Mouse (Mus musculus) urinary bladder, adult 2 months (tissue): Measurements from ENCODE around the gene H2-Aa. TPM values are rescaled to one million over a fixed set of nuclear protein-coding genes. Genes with fewer than 3 reads are reported as not detected.

Source experiments
- DNase-seq: peaks from one replicate; pipeline ENCODE4 v3.0.0; 2022; ENCODE audit warnings: low spot score
- polyA plus RNA-seq: library from polyadenylated mRNA; depleted of rRNA; stranded (reverse); fragments of >200 nt; gene quantifications from 2 replicates; pipeline ENCODE4 v1.2.3, GENCODE M21; 2012

The H2-Aa gene
- polyA plus RNA-seq, 1 experiment, result 281 TPM

GRCm38 (mm10) chr17:34300071-34300470 is 12.4 kb upstream of the H2-Aa start:
- DNase-seq, result no peak

- DNase-seq, result no peak
Observed at GRCm38 (mm10) chr17:34299356-34299755, 11.7 kb upstream of the H2-Aa start.

- DNase-seq, result no peak
Observed at GRCm38 (mm10) chr17:34295891-34296794, 8.5 kb upstream of the H2-Aa start.

- no peak for DNase-seq
Observed at GRCm38 (mm10) chr17:34295307-34295706, 7.7 kb upstream of the H2-Aa start.

- DNase-seq, result no peak
Observed at GRCm38 (mm10) chr17:34294249-34294648, 6.6 kb upstream of the H2-Aa start.

GRCm38 (mm10) chr17:34293533-34293932 is 5.9 kb upstream of the H2-Aa start:
- DNase-seq, result no peak

GRCm38 (mm10) chr17:34292570-34292969 is 4.9 kb upstream of the H2-Aa start:
- DNase-seq, result no peak

GRCm38 (mm10) chr17:34291609-34292008 is 4.0 kb upstream of the H2-Aa start:
- no peak for DNase-seq

- no peak for DNase-seq
Observed at GRCm38 (mm10) chr17:34288131-34288530, 508 bp upstream of the H2-Aa start.

- DNase-seq, result no peak
Observed at GRCm38 (mm10) chr17:34286999-34287398, 624 bp downstream of the H2-Aa start.

- DNase-seq, result no peak
Observed at GRCm38 (mm10) chr17:34286501-34286900, 1.1 kb downstream of the H2-Aa start.

GRCm38 (mm10) chr17:34285848-34286247 is 1.8 kb downstream of the H2-Aa start:
- no peak for DNase-seq

GRCm38 (mm10) chr17:34285371-34285770 is 2.3 kb downstream of the H2-Aa start:
- no peak for DNase-seq

GRCm38 (mm10) chr17:34281836-34282235 is 5.8 kb downstream of the H2-Aa start:
- no peak for DNase-seq

GRCm38 (mm10) chr17:34280499-34281038 is 7.1 kb downstream of the H2-Aa start:
- DNase-seq, result no peak

- DNase-seq, result no peak
Observed at GRCm38 (mm10) chr17:34272102-34272501, 15.5 kb downstream of the H2-Aa start.

GRCm38 (mm10) chr17:34270940-34271339 is 16.7 kb downstream of the H2-Aa start:
- no peak for DNase-seq

GRCm38 (mm10) chr17:34270230-34270629 is 17.4 kb downstream of the H2-Aa start:
- no peak for DNase-seq

- DNase-seq, result no peak
Observed at GRCm38 (mm10) chr17:34269817-34270216, 17.8 kb downstream of the H2-Aa start.

- no peak for DNase-seq
Observed at GRCm38 (mm10) chr17:34268748-34269147, 18.9 kb downstream of the H2-Aa start.

GRCm38 (mm10) chr17:34268262-34268661 is 19.4 kb downstream of the H2-Aa start:
- no peak for DNase-seq

GRCm38 (mm10) chr17:34264452-34265351 is 22.9 kb downstream of the H2-Aa start:
- no peak for DNase-seq
